Mouse (Mus musculus): ENCODE data around the gene Arhgap35.
"Not testable (repeated sequence)": the region's sequence is repeated elsewhere in the genome, so short reads cannot be mapped to it uniquely, and the experiment has no call there.

Arhgap35 gene

GRCm38 (mm10) chr7:16614888-16615715, at the start of gene Arhgap35:
TSS of gene Arhgap35 (minus strand) at chr7:16614993.
- peak; percentile 98 for DNase-seq (ENCODE audit: low read depth)

- no peak for DNase-seq (ENCODE audit: low read depth)
These were observed 29.5 kb upstream of the Arhgap35 start for GRCm38 (mm10) chr7:16644260-16644659.

GRCm38 (mm10) chr7:16643106-16643505, 28.3 kb upstream of the Arhgap35 start:
- not testable (repeated sequence) for DNase-seq (ENCODE audit: low read depth)

- peak; percentile 45 for DNase-seq (ENCODE audit: low read depth)
These were observed 24.2 kb upstream of the Arhgap35 start for GRCm38 (mm10) chr7:16639028-16639427.

GRCm38 (mm10) chr7:16635116-16635515, 20.3 kb upstream of the Arhgap35 start:
- no peak for DNase-seq (ENCODE audit: low read depth)

- not testable (repeated sequence) for DNase-seq (ENCODE audit: low read depth)
These were observed 19.1 kb upstream of the Arhgap35 start for GRCm38 (mm10) chr7:16633913-16634312.

GRCm38 (mm10) chr7:16631932-16632331, 17.1 kb upstream of the Arhgap35 start:
- no peak for DNase-seq (ENCODE audit: low read depth)

- DNase-seq (ENCODE audit: low read depth) = no peak
These were observed 16.2 kb upstream of the Arhgap35 start for GRCm38 (mm10) chr7:16631025-16631424.

GRCm38 (mm10) chr7:16629598-16630296, 15.0 kb upstream of the Arhgap35 start:
- DNase-seq (ENCODE audit: low read depth) = no peak

GRCm38 (mm10) chr7:16628096-16628771, 13.4 kb upstream of the Arhgap35 start:
- no peak for DNase-seq (ENCODE audit: low read depth)

- DNase-seq (ENCODE audit: low read depth) = no peak
These were observed 8.9 kb upstream of the Arhgap35 start for GRCm38 (mm10) chr7:16623687-16624086.

GRCm38 (mm10) chr7:16623131-16623530, 8.3 kb upstream of the Arhgap35 start:
- DNase-seq (ENCODE audit: low read depth) = no peak

- no peak for DNase-seq (ENCODE audit: low read depth)
These were observed 6.4 kb upstream of the Arhgap35 start for GRCm38 (mm10) chr7:16621066-16621622.

GRCm38 (mm10) chr7:16618661-16619211, 3.9 kb upstream of the Arhgap35 start:
- DNase-seq (ENCODE audit: low read depth) = no peak

- DNase-seq (ENCODE audit: low read depth) = no peak
These were observed 2.3 kb upstream of the Arhgap35 start for GRCm38 (mm10) chr7:16617045-16617444.

- DNase-seq (ENCODE audit: low read depth) = no peak
These were observed 464 bp downstream of the Arhgap35 start for GRCm38 (mm10) chr7:16614171-16614887.

- DNase-seq (ENCODE audit: low read depth) = no peak
These were observed 1.2 kb downstream of the Arhgap35 start for GRCm38 (mm10) chr7:16613461-16614170.

- no peak for DNase-seq (ENCODE audit: low read depth)
These were observed 4.4 kb downstream of the Arhgap35 start for GRCm38 (mm10) chr7:16610345-16610744.

- no peak for DNase-seq (ENCODE audit: low read depth)
These were observed 5.8 kb downstream of the Arhgap35 start for GRCm38 (mm10) chr7:16608961-16609360.

- DNase-seq (ENCODE audit: low read depth) = peak; percentile 42
These were observed 6.7 kb downstream of the Arhgap35 start for GRCm38 (mm10) chr7:16608046-16608445.

GRCm38 (mm10) chr7:16606808-16607207, 8.0 kb downstream of the Arhgap35 start:
- DNase-seq (ENCODE audit: low read depth) = not testable (repeated sequence)
